Mouse (Mus musculus) CH12.LX (cell line): ENCODE data around the gene Sphk1.

Experiments used
- CHD2 ChIP-seq: IDR thresholded peaks from 2 replicates; pipeline ENCODE4 v1.6.1; 2011; ENCODE audit warnings: low read length, improper control_type of control experiment
- CTCF ChIP-seq, 2 experiments: IDR thresholded peaks in 1 of 2; conservative IDR thresholded peaks in 1 of 2; 2 replicates each; pipeline ENCODE4 v1.5.1; 2011 to 2012; ENCODE audit warnings: low read depth in 2 of 2, low read length in 2 of 2, improper control_type of control experiment in 1 of 2, inconsistent platforms in 1 of 2, mild to moderate bottlenecking in 1 of 2, moderate library complexity in 1 of 2
- EP300 ChIP-seq: IDR thresholded peaks from 2 replicates; pipeline ENCODE4 v1.6.1; 2011; ENCODE audit warnings: low read length, improper control_type of control experiment
- ETS1 ChIP-seq: conservative IDR thresholded peaks from 2 replicates; pipeline ENCODE4 v1.6.1; 2012; ENCODE audit warnings: low read depth, mild to moderate bottlenecking, inconsistent platforms, low read length, improper control_type of control experiment, moderate library complexity
- JUND ChIP-seq: conservative IDR thresholded peaks from 2 replicates; pipeline ENCODE4 v1.6.1; 2011; ENCODE audit warnings: low read depth, low read length, improper control_type of control experiment
- MAFK ChIP-seq: IDR thresholded peaks from 2 replicates; pipeline ENCODE4 v1.6.1; 2011; ENCODE audit warnings: low read length, improper control_type of control experiment; ENCODE audit not compliant: insufficient replicate concordance
- MAX ChIP-seq: IDR thresholded peaks from 2 replicates; pipeline ENCODE4 v1.6.1; 2011; ENCODE audit warnings: low read length, improper control_type of control experiment
- MAZ ChIP-seq: IDR thresholded peaks from 2 replicates; pipeline ENCODE4 v1.6.1; 2012; ENCODE audit warnings: low read depth, mild to moderate bottlenecking, inconsistent platforms, low read length, improper control_type of control experiment, moderate library complexity
- MEF2A ChIP-seq: IDR thresholded peaks from 2 replicates; pipeline ENCODE4 v1.6.1; 2014; ENCODE audit warnings: low read depth, mild to moderate bottlenecking, inconsistent platforms, low read length, improper control_type of control experiment, borderline replicate concordance
- MYC ChIP-seq: IDR thresholded peaks from 2 replicates; pipeline ENCODE4 v1.6.1; 2011; ENCODE audit warnings: low read depth, mild to moderate bottlenecking, improper control_type of control experiment, low read length
- NELFE ChIP-seq: IDR thresholded peaks from 2 replicates; pipeline ENCODE4 v1.6.1; 2011; ENCODE audit warnings: low read depth, low read length, improper control_type of control experiment
- POLR2A ChIP-seq: IDR thresholded peaks from 2 replicates; pipeline ENCODE4 v1.6.1; 2011; ENCODE audit warnings: low read depth, mild to moderate bottlenecking, improper control_type of control experiment, low read length
- USF1 ChIP-seq: IDR thresholded peaks from 2 replicates; pipeline ENCODE4 v1.6.1; 2014; ENCODE audit warnings: low read depth, mild to moderate bottlenecking, inconsistent platforms, low read length, improper control_type of control experiment
- ZMIZ1 ChIP-seq: IDR thresholded peaks from 2 replicates; pipeline ENCODE4 v1.6.1; 2012; ENCODE audit warnings: low read depth, mild to moderate bottlenecking, inconsistent platforms, low read length, improper control_type of control experiment

DNA sequence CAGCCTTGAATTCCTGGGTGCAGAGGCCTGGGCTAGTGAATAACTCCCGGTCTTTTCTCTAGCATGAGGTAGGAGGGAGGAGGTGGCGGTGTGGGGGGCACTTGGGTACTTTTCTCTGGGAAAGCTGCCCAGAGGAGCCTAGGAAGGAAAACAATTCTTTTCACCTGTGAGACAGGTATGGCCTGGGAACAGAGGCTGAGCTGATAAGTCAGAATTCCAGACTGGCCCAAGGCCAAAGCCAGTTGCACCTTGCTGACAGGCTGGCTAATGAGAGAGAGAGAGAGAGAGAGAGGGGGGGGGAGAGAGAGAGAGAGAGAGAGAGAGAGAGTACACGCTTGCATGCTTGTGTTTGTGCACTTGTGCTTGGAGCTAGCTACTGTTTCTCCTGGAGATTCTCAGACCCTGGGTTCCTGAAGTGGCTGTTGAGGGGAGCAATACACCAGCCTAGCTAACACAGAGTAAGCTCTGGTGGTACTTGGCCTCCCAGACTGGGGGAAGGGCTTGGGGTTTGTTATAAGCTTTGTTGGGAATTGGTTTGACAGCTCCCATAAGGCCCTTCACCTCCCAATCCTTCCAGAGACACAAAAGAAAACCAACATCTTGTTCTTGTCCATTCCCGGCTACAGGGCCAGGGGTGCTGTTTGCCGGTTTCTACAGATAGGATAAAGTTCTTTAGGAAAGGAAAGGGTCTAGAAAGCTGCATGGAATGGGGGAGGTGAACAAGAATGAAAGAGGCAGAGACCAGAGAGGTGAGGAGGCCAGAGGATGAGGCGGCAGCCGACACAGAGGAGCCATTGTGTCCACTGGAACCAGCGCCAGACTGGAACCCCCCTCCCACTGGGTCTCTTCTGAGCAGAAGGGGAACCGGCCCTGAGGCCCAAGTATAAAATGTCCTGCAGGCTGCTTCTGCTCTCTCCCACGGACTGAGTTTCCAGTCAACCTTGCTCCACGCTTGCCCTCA is at the start of gene Sphk1:
- TF ChIP-seq MAZ (no peak), POLR2A (no peak), EP300 (no peak), CTCF (conservative IDR thresholded peaks at IDR 0.05 in 1 of 2, IDR thresholded peaks at IDR 0.05 in 1 of 2; ENCODE audit: low read depth in 2 of 2, low read length in 2 of 2) (no peak), MEF2A (no peak), JUND (no peak), USF1 (no peak), NELFE (no peak), ETS1 (no peak), CHD2 (no peak), MAX (no peak), MYC (no peak), ZMIZ1 (no peak), MAFK (no peak)
